Mouse (Mus musculus) neutrophil, adult 5-6 weeks (primary cell): ENCODE measurements around the gene 1700028P14Rik. TPM values are rescaled to one million over a fixed set of nuclear protein-coding genes. Genes with fewer than 3 reads are reported as not detected.
"Not testable (repeated sequence)": the region's sequence is repeated elsewhere in the genome, so short reads cannot be mapped to it uniquely, and the experiment has no call there.

Source experiments
- ATAC-seq: fragments of 151-379, 151-347 bp; 2 replicates; pipeline ENCODE4 v1.8.0; 2017; ENCODE audit warnings: mild to moderate bottlenecking, moderate TSS enrichment; ENCODE audit not compliant: insufficient number of reproducible peaks, poor library complexity, low FRiP score, severe bottlenecking; ENCODE audit errors: extremely low read depth
- total RNA-seq: library from RNA; stranded (forward); fragments of 200-1000 nt; gene quantifications from 2 replicates; pipeline ENCODE4 v1.2.3, GENCODE M21; 2017

The 1700028P14Rik gene
- total RNA-seq, result not detected in 2 replicates

GRCm38 (mm10) chr19:23652644-23653043 lies at the start of gene 1700028P14Rik:
Gene 1700028P14Rik (minus strand): TSS chr19:23652812.
- no peak for ATAC-seq

- no peak for ATAC-seq
Measured at GRCm38 (mm10) chr19:23699131-23699530, 46.5 kb upstream of the 1700028P14Rik start.

GRCm38 (mm10) chr19:23698366-23698765 lies 45.8 kb upstream of the 1700028P14Rik start:
- no peak for ATAC-seq

GRCm38 (mm10) chr19:23697861-23698260 lies 45.2 kb upstream of the 1700028P14Rik start:
- ATAC-seq, result no peak

DNA sequence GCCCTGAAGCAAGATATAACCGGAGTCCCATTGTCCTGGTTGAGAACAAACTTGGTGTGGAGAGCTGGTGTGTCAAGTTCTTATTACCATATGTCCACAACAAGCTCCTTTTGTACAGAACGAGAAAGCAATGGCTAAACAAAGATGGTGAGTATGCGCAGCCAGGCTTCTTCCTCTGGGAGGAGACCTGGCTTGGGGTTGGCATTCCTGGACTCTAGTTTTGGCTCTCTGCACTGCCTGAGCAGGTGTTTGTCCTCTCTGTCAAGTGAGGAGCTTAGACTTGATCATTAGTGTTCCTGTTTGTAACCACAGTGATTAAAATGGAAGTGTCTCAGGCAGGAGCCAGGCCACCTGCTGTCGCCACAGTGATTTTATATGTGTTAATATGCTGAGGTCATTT lies 41.7 kb upstream of the 1700028P14Rik start:
- ATAC-seq, result no peak

- no peak for ATAC-seq
Measured at GRCm38 (mm10) chr19:23688421-23688946, 35.9 kb upstream of the 1700028P14Rik start.

DNA sequence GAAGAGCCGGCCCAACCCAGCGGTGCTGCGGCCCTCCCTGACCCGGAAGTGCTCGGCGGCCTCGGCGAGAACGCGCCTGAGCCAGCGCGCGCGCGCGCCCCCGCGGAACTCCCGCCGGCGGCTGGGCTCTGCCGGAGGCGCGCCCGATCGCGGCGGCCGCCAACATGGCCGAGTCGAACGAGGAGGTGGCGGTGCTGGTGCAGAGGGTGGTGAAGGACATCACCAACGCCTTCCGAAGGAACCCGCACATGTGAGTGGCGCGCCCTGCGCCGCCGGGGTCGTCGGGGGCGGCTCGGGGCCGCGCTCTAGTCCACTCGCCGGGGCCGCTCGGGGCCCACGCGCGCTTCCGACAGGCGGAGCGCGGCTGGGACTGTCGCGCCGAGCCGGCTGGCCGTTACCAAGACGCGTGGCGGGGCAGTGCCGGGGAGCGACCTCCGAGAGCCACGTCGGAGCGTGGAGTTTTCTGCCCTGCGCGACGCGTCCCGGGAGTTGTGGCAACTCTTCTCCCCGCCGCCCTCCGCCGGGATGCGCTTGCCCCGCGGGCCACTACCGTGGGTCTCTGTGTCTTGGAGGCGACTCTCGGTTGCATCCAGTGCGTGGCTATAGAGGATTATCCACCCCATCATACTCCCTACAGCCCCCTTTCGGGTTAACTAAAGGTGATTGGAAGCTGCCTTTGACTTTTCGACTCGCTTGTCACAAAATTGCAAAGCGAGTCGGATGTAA lies 34.8 kb upstream of the 1700028P14Rik start, which contains the start of gene Ptar1:
Ptar1 (plus strand) TSS at position 134 of the 726 bp plus-strand sequence.
- ATAC-seq, result peak; percentile 85; the same call in 1 of the 2 replicates

DNA sequence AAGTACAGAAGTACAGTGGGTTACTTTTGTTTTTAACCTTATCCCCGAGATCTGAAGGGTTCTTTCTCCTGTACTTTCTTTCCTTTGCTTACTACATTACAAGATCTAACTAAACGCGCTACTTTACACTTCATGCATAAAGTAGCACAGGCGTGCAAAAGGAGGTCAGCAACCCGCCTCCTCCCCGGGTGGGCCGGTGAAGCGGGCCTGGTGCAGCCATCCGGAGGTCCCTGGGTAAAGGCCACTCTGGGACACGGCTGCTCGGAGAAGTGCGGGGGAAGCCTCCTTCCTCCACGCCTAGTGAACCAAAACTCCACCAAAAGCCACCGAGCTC lies 34.3 kb upstream of the 1700028P14Rik start:
- no peak; the same call in 1 of the 2 replicates for ATAC-seq

DNA sequence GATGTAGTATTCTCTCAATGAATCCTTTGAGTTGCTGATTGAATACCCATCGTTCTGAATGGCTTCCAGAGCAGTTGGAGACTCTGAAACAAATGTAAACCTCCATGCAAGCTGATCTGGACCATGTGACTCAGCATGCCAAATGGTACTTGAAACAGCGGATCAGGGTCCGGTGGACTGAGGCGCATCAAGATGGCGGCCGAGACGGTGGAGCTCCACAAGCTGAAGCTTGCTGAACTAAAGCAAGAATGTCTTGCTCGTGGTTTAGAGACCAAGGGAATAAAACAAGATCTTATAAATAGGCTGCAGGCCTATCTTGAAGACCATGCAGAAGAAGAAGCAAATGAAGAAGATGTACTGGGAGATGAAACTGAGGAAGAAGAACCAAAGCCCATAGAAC lies 23.0 kb upstream of the 1700028P14Rik start:
- not testable (repeated sequence) for ATAC-seq

DNA sequence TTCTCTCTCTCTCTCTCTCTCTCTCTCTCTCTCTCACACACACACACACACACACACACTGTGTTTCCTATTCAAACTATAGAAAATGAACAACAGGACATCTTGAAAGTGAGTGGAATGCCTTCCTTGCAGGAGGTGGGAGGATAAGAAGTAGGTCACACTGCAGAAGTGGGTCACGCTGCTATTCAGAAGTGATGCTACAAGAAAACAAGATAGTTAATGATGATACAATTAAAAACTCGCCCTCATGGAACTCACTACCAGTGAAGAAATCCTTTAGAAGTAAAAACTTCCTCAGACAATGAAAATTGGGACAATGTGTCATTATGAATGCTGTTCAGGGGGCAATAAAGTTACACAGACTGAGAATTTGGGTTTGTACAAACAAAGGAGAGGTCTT lies 20.4 kb upstream of the 1700028P14Rik start:
- ATAC-seq, result no peak

- ATAC-seq, result no peak
Measured at GRCm38 (mm10) chr19:23668142-23668655, 15.6 kb upstream of the 1700028P14Rik start.

GRCm38 (mm10) chr19:23664083-23664482 lies 11.5 kb upstream of the 1700028P14Rik start:
- ATAC-seq, result no peak

- ATAC-seq, result no peak
Measured at GRCm38 (mm10) chr19:23658350-23658749, 5.7 kb upstream of the 1700028P14Rik start.

DNA sequence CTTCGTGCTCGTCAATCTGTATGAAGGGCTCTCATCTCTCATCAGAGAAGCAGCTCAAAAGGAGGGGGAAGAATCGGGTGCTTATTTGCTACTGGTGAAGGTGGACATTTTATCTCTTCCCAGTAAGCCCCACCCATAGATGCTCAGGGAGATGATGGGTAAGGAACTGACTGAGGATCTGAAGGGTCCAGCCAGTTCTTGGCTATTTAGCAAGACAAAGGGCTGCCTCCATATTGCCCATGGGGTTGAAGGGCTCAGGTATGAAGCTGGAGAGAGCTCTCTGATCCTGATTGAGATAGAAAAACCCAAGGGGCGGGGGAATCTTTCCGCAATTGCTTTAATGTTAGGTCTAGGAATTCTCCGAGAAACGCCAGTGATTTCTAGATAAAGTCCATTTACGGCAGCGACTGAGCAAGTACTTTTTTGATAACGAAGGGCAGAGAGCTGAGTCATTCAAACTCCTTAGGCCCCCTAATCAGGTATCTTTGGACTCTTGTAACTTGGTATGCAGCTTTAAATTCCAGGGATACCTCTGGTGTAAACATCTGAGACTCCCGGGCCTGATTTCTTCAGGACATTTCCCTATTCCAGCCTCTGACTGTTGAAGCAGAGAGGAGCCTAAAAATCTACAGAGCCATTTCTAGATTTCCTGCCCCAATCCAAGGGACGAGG lies 4.8 kb upstream of the 1700028P14Rik start:
- no peak for ATAC-seq

DNA sequence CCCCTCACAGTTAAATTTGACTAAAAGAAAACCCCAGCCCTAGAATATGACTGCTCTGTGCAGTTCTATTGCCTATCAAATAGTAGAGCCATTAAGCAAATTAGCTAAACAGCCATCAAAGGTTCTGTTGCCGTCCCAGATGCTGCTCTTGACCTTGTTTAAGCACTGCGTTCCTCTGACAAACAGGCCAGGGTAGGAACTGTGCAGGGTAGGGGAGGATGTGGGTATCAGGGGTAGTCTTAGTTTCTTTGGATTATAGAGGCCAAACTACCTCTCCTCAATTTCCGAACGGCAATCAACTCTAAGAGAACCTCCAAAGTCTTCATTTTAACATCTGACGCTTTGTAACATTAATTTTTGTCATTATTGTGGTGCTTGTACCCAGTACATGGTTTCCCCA lies 542 bp upstream of the 1700028P14Rik start:
- ATAC-seq, result no peak

- no peak for ATAC-seq
Measured at GRCm38 (mm10) chr19:23647308-23647707, 5.3 kb downstream of the 1700028P14Rik start.

- ATAC-seq, result no peak
Measured at GRCm38 (mm10) chr19:23645347-23645746, 7.3 kb downstream of the 1700028P14Rik start.

DNA sequence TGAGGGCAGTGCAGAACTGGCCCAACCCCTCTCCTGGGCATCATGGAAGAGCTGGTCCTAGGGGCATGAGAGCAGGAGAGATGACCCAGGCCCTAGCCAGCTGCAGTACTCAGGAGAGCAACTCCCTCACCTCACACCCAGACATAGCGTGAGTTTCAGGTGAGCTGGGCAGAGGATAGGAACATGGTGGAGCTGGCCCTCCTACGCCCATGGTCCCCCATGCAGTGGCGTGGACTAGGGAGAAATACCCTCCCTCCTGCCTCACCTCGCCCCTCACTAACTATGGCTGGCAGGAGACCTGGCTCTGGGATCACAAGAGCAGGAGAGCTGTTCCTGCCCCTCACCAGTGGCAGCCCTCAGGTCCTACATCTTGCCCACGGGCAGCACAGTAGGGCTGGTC lies 8.8 kb downstream of the 1700028P14Rik start:
- no peak for ATAC-seq

- ATAC-seq, result no peak
Measured at GRCm38 (mm10) chr19:23636786-23637185, 15.8 kb downstream of the 1700028P14Rik start.
